Mouse (Mus musculus): Measurements from ENCODE around the gene Dnph1.

The Dnph1 gene

GRCm38 (mm10) chr17:46503847-46504638, 7.5 kb downstream of the Dnph1 start:
- no peak for DNase-seq

GRCm38 (mm10) chr17:46505617-46506016, 9.1 kb downstream of the Dnph1 start:
- no peak for DNase-seq

DNA sequence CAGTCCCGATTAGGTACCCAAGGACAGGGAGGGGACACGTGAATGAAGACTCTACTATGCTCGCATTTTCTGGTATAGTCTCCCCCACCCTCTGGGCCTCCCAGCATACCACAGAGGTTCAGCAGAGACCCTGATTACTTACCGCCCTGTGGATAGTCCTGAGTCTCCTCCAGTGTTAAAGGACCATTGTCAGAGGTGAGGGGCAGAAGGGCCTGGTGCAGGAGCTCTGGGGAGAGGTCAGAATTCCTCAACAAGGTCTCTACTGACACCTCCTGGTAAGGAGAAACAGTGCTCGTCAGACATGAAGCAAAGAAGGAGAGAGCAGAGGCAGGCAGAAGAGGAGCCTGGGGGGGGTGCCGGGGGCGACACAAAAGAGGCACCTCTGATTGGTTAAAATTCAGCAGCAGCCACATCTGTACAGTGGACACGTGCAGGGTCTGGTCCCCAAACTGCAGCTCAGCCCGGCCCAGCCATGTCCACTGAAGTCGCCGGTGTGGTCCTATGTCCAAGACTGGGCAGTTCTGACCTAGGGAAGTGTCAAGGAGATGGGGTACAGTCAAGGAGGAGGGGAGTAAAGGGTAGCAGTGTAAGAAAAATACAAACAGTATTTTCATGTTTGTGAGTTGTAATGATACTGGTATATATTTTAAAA, 14.7 kb downstream of the Dnph1 start:
- no peak for DNase-seq

GRCm38 (mm10) chr17:46513329-46513728, 16.8 kb downstream of the Dnph1 start:
- no peak for DNase-seq

DNA sequence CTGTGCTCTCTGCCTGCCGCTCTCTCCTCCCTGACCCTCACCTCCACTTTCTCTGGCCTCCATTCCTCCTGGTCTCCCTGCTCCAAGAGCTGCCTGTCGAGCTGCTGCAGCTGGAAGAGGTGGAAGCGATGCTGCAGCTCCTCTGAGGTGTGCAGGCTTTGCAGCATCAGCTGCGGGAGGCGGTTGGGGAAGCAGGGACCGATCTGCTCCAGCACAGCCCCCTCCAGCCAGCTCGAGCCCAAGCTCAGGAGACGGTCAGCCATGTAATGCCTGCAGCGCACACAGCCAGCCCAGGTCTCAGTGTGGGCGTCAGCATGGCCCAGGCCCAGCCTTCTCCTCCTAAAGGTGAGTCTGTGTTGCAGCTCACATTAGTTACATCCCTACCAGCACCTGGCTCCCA, 23.5 kb downstream of the Dnph1 start:
- no peak for DNase-seq

DNA sequence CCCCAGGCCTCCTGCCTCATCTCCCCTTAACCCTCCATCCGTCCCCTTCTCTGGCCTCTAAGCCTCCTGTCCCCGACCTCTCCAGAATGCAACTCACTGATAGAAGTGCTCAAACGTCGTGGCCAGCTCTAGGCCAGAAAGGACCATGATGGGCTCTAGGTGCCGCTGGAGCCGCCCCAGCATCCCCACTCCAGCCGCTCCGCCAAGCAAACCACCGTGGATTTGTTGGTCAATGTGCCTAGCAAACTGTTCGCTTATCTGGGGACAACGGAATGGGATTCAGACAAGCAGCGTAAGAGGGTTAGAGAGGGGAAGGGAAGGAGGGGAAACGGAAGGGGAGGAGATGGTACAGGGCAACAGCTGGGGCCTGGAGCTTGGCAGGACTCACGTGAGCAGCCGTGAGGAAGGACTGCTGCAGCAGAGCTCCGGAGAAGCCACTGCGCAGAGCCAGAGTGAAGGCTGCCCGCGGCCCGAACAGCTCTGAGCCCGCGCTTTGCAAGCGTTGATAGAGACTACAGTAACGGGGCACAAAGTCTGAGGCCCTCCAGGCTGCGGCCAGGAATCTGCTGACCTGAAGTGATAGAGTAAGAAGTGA, 24.0 kb downstream of the Dnph1 start:
- no peak for DNase-seq

- no peak for DNase-seq
Observed at GRCm38 (mm10) chr17:46521174-46521573, 24.7 kb downstream of the Dnph1 start.

- DNase-seq, result no peak
Observed at GRCm38 (mm10) chr17:46521963-46522668, 25.6 kb downstream of the Dnph1 start.

GRCm38 (mm10) chr17:46525065-46525464, 28.6 kb downstream of the Dnph1 start:
- DNase-seq, result no peak

DNA sequence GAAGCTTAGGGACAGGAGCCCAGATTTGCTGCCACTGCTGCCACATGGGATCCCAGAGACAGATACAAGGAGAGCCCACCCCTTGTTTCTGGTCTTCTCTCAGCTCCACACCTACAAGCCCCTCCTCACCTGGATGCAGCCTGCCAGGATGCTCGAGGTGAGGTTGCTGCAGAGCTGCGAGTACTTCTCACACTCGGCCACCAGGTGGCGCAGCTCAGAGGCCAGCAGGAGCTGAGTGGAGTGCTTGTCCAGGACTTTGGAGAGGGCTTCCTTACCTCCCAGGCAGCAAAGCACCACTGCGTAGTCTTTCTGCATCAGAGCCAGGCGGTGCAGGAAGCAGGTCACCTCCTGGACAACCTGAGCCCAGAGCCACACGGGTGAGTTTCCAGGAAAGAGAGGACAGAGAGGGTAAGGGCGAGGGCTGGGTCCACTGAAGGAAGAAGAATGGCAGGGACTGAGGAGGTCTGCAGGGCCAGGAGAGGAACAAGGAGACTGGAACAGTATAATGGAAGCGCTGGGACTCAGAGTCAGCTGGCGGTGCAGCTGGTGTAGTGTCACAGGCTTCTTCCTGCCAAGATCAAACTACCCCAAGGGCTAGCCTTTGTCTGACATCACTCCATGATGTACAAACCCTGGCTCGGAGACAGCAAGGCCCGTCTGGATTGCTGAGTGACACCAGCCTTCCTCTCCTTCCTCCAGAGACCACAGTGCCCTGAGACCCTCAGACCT, 29.2 kb downstream of the Dnph1 start:
- DNase-seq, result peak; percentile 75

DNA sequence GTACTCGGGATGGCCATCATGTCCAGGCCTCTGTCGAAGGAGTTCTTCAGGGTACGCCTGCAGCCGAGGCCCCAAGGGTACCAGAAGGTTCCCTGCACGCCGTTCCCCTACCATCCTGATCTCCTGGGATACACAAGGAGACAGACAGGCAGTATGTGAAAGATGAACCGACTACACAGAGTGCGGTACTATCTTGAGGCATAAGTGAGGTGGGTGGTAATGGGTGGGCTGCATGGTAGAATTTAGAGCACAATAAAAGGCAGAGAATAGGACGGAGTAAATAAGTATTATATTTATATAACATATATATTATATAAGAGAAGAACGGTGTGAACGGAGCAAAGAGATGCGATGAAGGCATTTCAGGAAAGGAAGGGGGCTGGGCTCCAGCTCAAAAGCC, 47.1 kb downstream of the Dnph1 start:
- no peak for DNase-seq

- DNase-seq, result peak; percentile 88
Observed at GRCm38 (mm10) chr17:46545813-46546564, 49.5 kb downstream of the Dnph1 start, which contains the start of gene Cul9. Cul9 (minus strand) TSS chr17:46546388.

DNA sequence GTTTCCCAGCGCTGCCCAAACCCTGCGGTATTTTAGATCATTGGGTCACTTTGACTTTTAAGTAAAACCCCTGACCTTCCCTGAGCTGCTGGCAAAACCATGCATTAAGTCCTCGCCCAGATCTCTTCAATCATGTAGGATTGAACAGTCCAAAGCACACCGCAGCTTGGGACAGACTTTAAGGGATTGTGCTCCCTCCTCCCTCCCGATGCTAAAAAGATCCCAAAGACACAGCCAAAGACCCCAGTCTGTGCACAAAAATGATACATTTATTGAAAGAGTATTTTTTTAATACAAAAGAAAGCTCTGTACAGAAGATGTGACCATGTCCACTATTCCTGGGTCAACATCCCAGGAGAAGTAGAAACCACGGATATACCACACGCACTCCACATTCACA, 50.1 kb downstream of the Dnph1 start:
- no peak for DNase-seq

DNA sequence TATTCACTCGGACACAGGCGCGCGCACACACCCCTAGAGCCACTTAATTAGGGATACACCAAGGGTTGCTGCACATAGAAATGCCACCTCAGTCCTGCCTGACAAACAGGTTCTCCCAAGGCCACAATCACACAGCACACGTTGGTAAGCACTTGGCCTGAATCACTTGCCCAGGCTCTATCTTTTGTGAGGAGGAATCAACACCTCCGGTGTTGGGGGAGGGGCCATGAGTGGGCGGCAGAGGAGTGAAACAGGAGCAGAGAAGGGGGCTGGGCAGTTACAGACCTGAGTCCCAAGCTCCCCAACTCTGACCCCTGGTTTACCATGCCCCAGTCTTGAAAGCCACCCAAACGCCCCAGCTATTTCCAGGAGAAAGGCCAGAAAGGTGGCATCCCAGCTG, 50.5 kb downstream of the Dnph1 start:
- DNase-seq, result no peak

GRCm38 (mm10) chr17:46547923-46548322, 51.4 kb downstream of the Dnph1 start:
- DNase-seq, result no peak

GRCm38 (mm10) chr17:46548741-46549140, 52.2 kb downstream of the Dnph1 start:
- no peak for DNase-seq

DNA sequence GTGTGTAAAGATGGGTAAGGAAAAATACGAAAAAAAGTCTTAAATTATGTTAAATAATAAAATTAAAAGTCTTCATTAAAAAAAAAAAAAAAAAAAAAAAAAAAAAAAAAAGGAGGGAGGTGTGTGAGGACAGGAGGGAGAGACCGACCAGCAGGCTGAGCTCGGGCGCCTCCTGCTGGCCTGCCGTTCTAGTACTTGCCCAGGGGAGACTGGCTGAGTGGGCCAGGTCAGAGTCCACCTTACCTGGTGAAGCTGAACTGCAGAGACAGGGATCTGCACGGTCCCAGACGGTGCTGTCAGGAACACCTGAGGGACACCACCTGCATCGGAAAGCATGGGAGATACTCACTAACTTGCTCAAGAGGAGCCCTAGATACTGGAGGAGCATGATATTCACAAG, 52.7 kb downstream of the Dnph1 start:
- peak; percentile 48 for DNase-seq

Measured in cerebellum, adult 8-10 months (tissue).